Mouse (Mus musculus): ENCODE measurements around the gene Gm20388. TPM values are rescaled to one million over a fixed set of nuclear protein-coding genes. Genes with fewer than 3 reads are reported as not detected.

The Gm20388 gene
- polyA plus RNA-seq, 1 experiment from 2014 or later: 12.4 TPM

GRCm38 (mm10) chr8:121926266-121926665 is 2015.6 kb downstream of the Gm20388 start:
- Histone ChIP-seq H3K9ac (ENCODE audit: low read depth, low read length) (no peak overlapping the region), H3K27ac (ENCODE audit: low read depth, low read length) (no peak overlapping the region), H3K27me3 (replicated peaks; ENCODE audit: control insufficient read depth, insufficient read depth, low read length) (no peaks in the 10 kb centered on the region), H3K4me2 (ENCODE audit: low read length) (no peak overlapping the region), H3K9me3 (ENCODE audit: control insufficient read depth, low read length) (no peaks in the 10 kb centered on the region), H3K4me3 (ENCODE audit: low read length) (no peak overlapping the region), H3K36me3 (ENCODE audit: control insufficient read depth, insufficient read depth, low read length) (no peaks in the 10 kb centered on the region), H3K4me1 (ENCODE audit: control insufficient read depth, insufficient read depth, low read depth, low read length) (no peaks in the 10 kb centered on the region)
- ATAC-seq: no peak
- 67% methylated on average over 8 of the region's 8 CpGs for WGBS

- Histone ChIP-seq H3K27me3 (replicated peaks; ENCODE audit: control insufficient read depth, insufficient read depth, low read length) (no peaks in the 10 kb centered on the region), H3K4me2 (ENCODE audit: low read length) (no peak overlapping the region), H3K27ac (ENCODE audit: low read depth, low read length) (no peak overlapping the region), H3K36me3 (ENCODE audit: control insufficient read depth, insufficient read depth, low read length) (no peaks in the 10 kb centered on the region), H3K9me3 (ENCODE audit: control insufficient read depth, low read length) (no peaks in the 10 kb centered on the region), H3K4me1 (ENCODE audit: control insufficient read depth, insufficient read depth, low read depth, low read length) (no peaks in the 10 kb centered on the region), H3K4me3 (ENCODE audit: low read length) (no peak overlapping the region), H3K9ac (ENCODE audit: low read depth, low read length) (no peak overlapping the region)
- peak; percentile 63; the same call in 1 of the 2 replicates for ATAC-seq
- 51% methylated on average over 8 of the region's 8 CpGs for WGBS
Measured at GRCm38 (mm10) chr8:121927316-121927715, 2016.7 kb downstream of the Gm20388 start.

- Histone ChIP-seq H3K27ac (ENCODE audit: low read depth, low read length) (no peak overlapping the region), H3K9ac (ENCODE audit: low read depth, low read length) (no peak overlapping the region), H3K4me2 (ENCODE audit: low read length) (no peak overlapping the region), H3K9me3 (ENCODE audit: control insufficient read depth, low read length) (no peaks in the 10 kb centered on the region), H3K4me1 (ENCODE audit: control insufficient read depth, insufficient read depth, low read depth, low read length) (peaks cover 8% of the 10 kb centered on the region), H3K27me3 (replicated peaks; ENCODE audit: control insufficient read depth, insufficient read depth, low read length) (no peaks in the 10 kb centered on the region), H3K4me3 (ENCODE audit: low read length) (no peak overlapping the region), H3K36me3 (ENCODE audit: control insufficient read depth, insufficient read depth, low read length) (no peaks in the 10 kb centered on the region)
- WGBS: 86% methylated on average over 4 of the region's 4 CpGs
- ATAC-seq: no peak
Measured at GRCm38 (mm10) chr8:121930047-121930446, 2019.4 kb downstream of the Gm20388 start.

GRCm38 (mm10) chr8:121931571-121931970 is 2020.9 kb downstream of the Gm20388 start:
- no peak for ATAC-seq
- Histone ChIP-seq H3K4me1 (ENCODE audit: control insufficient read depth, insufficient read depth, low read depth, low read length) (peaks cover 16% of the 10 kb centered on the region), H3K4me2 (ENCODE audit: low read length) (no peak overlapping the region), H3K9ac (ENCODE audit: low read depth, low read length) (no peak overlapping the region), H3K36me3 (ENCODE audit: control insufficient read depth, insufficient read depth, low read length) (no peaks in the 10 kb centered on the region), H3K27ac (ENCODE audit: low read depth, low read length) (no peak overlapping the region), H3K4me3 (ENCODE audit: low read length) (no peak overlapping the region), H3K27me3 (replicated peaks; ENCODE audit: control insufficient read depth, insufficient read depth, low read length) (no peaks in the 10 kb centered on the region), H3K9me3 (ENCODE audit: control insufficient read depth, low read length) (no peaks in the 10 kb centered on the region)
- WGBS: 80% methylated on average over 7 of the region's 7 CpGs

GRCm38 (mm10) chr8:121932026-121932667 is 2021.5 kb downstream of the Gm20388 start:
- Histone ChIP-seq H3K9me3 (ENCODE audit: control insufficient read depth, low read length) (no peaks in the 10 kb centered on the region), H3K27ac (ENCODE audit: low read depth, low read length) (no peak overlapping the region), H3K4me1 (ENCODE audit: control insufficient read depth, insufficient read depth, low read depth, low read length) (peaks cover 16% of the 10 kb centered on the region), H3K4me3 (ENCODE audit: low read length) (no peak overlapping the region), H3K36me3 (ENCODE audit: control insufficient read depth, insufficient read depth, low read length) (no peaks in the 10 kb centered on the region), H3K4me2 (ENCODE audit: low read length) (no peak overlapping the region), H3K9ac (ENCODE audit: low read depth, low read length) (no peak overlapping the region), H3K27me3 (replicated peaks; ENCODE audit: control insufficient read depth, insufficient read depth, low read length) (no peaks in the 10 kb centered on the region)
- no peak for ATAC-seq
- WGBS: 76% methylated on average over 12 of the region's 12 CpGs

GRCm38 (mm10) chr8:121932668-121933520 is 2022.3 kb downstream of the Gm20388 start:
- Histone ChIP-seq H3K27ac (ENCODE audit: low read depth, low read length) (no peak overlapping the region), H3K36me3 (ENCODE audit: control insufficient read depth, insufficient read depth, low read length) (no peaks in the 10 kb centered on the region), H3K4me2 (ENCODE audit: low read length) (no peak overlapping the region), H3K27me3 (replicated peaks; ENCODE audit: control insufficient read depth, insufficient read depth, low read length) (no peaks in the 10 kb centered on the region), H3K9me3 (ENCODE audit: control insufficient read depth, low read length) (no peaks in the 10 kb centered on the region), H3K9ac (ENCODE audit: low read depth, low read length) (no peak overlapping the region), H3K4me1 (ENCODE audit: control insufficient read depth, insufficient read depth, low read depth, low read length) (peaks cover 16% of the 10 kb centered on the region), H3K4me3 (ENCODE audit: low read length) (no peak overlapping the region)
- ATAC-seq: no peak
- WGBS: 84% methylated on average over 14 of the region's 14 CpGs

- peak overlapping the region; percentile 78 for H3K27ac ChIP-seq (ENCODE audit: low read depth, low read length)
- no peaks in the 10 kb centered on the region for H3K36me3 ChIP-seq (ENCODE audit: control insufficient read depth, insufficient read depth, low read length)
- no peaks in the 10 kb centered on the region for H3K27me3 ChIP-seq (replicated peaks; ENCODE audit: control insufficient read depth, insufficient read depth, low read length)
- H3K9ac ChIP-seq (ENCODE audit: low read depth, low read length): no peak overlapping the region
- H3K9me3 ChIP-seq (ENCODE audit: control insufficient read depth, low read length): no peaks in the 10 kb centered on the region
- no peak overlapping the region for H3K4me2 ChIP-seq (ENCODE audit: low read length)
- H3K4me1 ChIP-seq (ENCODE audit: control insufficient read depth, insufficient read depth, low read depth, low read length): peaks cover 16% of the 10 kb centered on the region
- no peak overlapping the region for H3K4me3 ChIP-seq (ENCODE audit: low read length)
- no peak for ATAC-seq
- 42% methylated on average over 4 of the region's 4 CpGs for WGBS
Measured at GRCm38 (mm10) chr8:121934506-121934905, 2023.9 kb downstream of the Gm20388 start.

- H3K4me1 ChIP-seq (ENCODE audit: control insufficient read depth, insufficient read depth, low read depth, low read length): peaks cover 16% of the 10 kb centered on the region
- H3K9me3 ChIP-seq (ENCODE audit: control insufficient read depth, low read length): no peaks in the 10 kb centered on the region
- H3K9ac ChIP-seq (ENCODE audit: low read depth, low read length): no peak overlapping the region
- H3K36me3 ChIP-seq (ENCODE audit: control insufficient read depth, insufficient read depth, low read length): no peaks in the 10 kb centered on the region
- no peak overlapping the region for H3K4me3 ChIP-seq (ENCODE audit: low read length)
- H3K4me2 ChIP-seq (ENCODE audit: low read length): no peak overlapping the region
- H3K27me3 ChIP-seq (replicated peaks; ENCODE audit: control insufficient read depth, insufficient read depth, low read length): no peaks in the 10 kb centered on the region
- peak overlapping the region; percentile 78 for H3K27ac ChIP-seq (ENCODE audit: low read depth, low read length)
- 0 out of 2 replicates have a peak, but pooled peaks have one; percentile 16 for ATAC-seq
Measured at GRCm38 (mm10) chr8:121934923-121935322, 2024.3 kb downstream of the Gm20388 start.
